Mouse (Mus musculus): ENCODE measurements around the gene Dnmbp. TPM values are rescaled to one million over a fixed set of nuclear protein-coding genes. Genes with fewer than 3 reads are reported as not detected.

Gene Dnmbp
- polyA plus RNA-seq, 1 experiment from 2014 or later: 14.2 TPM

DNA sequence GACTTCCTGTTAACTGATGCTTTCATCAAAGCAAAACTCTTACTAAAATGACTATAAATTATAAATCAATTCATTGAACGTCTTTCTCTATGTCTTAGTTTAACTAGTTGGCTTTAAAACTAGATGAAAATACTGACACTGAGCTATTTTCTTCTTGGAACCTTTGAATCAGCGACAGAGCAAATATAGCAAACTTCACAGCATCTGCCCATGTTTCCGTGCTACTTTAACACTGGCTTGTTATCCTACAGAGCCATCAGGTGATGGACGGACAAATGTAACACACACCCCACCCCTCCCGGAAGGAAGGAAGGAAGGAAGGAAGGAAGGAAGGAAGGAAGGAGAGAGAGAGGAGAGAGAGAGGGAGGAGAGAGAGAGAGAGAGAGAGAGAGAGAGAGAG is 12.0 kb downstream of the Dnmbp start:
- H3K9ac ChIP-seq (ENCODE audit: low read length): no peak overlapping the region
- no peaks in the 10 kb centered on the region for H3K9me3 ChIP-seq (ENCODE audit: control insufficient read depth, low read length)
- no peak overlapping the region for H3K27ac ChIP-seq (replicated peaks)
- TF ChIP-seq EP300 (optimal IDR thresholded peaks at IDR 0.05): no peak
- no peak for TF ChIP-seq CTCF (IDR thresholded peaks at IDR 0.05; ENCODE audit: low read depth)
- H3K4me1 ChIP-seq (replicated peaks; ENCODE audit: control insufficient read depth, insufficient read depth): no peaks in the 10 kb centered on the region
- no peak overlapping the region for H3K4me3 ChIP-seq (ENCODE audit: low read depth, low read length)
- WGBS: 64% methylated on average over 5 of the region's 5 CpGs
- ATAC-seq (ENCODE audit: low FRiP score, low TSS enrichment): no peak
- H3K36me3 ChIP-seq (ENCODE audit: control insufficient read depth, insufficient read depth, low read length): no peaks in the 10 kb centered on the region
- H3K27me3 ChIP-seq (ENCODE audit: control insufficient read depth, insufficient read depth, low read length): no peaks in the 10 kb centered on the region
- no peak overlapping the region for H3K4me2 ChIP-seq (replicated peaks; ENCODE audit: low read depth)
- DNase-seq (ENCODE audit: low spot score): no peak

DNA sequence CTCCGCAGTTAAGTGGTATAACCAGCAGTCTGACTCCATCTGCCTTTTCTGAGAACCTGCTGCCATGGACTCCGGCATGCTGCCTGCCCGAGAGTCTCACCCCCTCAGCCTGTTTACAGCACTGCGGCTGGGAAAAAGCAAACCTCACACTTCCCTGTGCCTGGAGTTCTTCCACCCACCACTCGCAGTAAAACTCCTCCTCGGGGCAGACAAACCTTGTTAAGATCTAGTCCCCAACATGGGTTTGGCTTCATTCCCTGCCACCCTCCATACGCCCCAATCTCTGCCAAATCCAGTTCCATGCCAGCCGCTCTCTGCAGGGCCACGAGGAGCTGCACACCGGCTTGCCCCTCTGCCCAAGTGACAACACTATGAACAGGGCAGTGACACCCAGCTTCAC is 12.9 kb downstream of the Dnmbp start:
- Histone ChIP-seq H3K4me3 (ENCODE audit: low read depth, low read length) (no peak overlapping the region), H3K4me1 (replicated peaks; ENCODE audit: control insufficient read depth, insufficient read depth) (no peaks in the 10 kb centered on the region), H3K9me3 (ENCODE audit: control insufficient read depth, low read length) (no peaks in the 10 kb centered on the region), H3K27ac (replicated peaks) (no peak overlapping the region), H3K36me3 (ENCODE audit: control insufficient read depth, insufficient read depth, low read length) (no peaks in the 10 kb centered on the region), H3K9ac (ENCODE audit: low read length) (no peak overlapping the region), H3K27me3 (ENCODE audit: control insufficient read depth, insufficient read depth, low read length) (no peaks in the 10 kb centered on the region), H3K4me2 (replicated peaks; ENCODE audit: low read depth) (no peak overlapping the region)
- ATAC-seq (ENCODE audit: low FRiP score, low TSS enrichment) (no peak), DNase-seq (ENCODE audit: low spot score) (no peak)
- WGBS: 61% methylated on average over 10 of the region's 10 CpGs
- no peak for TF ChIP-seq CTCF (IDR thresholded peaks at IDR 0.05; ENCODE audit: low read depth)
- no peak for TF ChIP-seq EP300 (optimal IDR thresholded peaks at IDR 0.05)

DNA sequence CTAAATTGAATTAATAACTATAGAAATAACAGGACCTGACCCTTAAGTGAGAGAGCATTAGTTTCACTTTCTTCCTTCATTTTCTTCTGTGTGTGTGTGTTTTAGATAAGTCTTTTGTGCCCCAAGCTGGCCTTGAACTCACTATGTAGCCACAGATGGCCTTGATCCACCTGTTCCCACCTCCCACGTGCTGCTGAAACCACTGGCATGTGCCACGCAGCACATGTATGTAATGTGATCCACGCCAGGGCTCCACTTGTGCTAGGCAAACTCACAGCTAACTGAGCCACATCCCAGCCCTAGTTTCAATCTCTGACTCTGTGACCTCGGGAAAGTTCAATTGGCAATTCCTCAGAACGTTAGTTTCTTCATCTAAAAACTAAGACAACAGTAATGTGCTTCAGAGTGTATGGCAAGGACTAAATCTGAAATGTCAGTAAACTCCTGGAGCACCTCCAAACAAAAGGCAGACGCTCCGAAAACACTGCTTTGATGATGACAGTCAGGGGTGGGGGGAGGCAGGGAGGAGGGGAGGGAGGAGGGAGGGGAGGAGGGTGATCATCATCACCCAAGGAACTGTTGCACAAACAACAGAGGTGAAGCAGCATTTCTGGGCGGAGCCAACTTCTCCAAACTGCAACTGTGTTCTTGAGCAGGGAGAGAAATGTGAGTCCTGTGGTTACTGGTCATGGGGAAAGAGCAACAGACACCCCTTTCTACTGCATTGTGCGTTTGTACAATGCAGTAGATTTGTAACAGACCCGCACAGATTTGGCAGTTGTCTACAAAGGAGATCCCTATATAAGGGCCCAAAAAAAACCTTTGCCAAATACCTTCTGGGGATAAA is 13.6 kb downstream of the Dnmbp start:
- Histone ChIP-seq H3K4me3 (ENCODE audit: low read depth, low read length) (no peak overlapping the region), H3K27ac (replicated peaks) (no peak overlapping the region), H3K36me3 (ENCODE audit: control insufficient read depth, insufficient read depth, low read length) (no peaks in the 10 kb centered on the region), H3K9me3 (ENCODE audit: control insufficient read depth, low read length) (no peaks in the 10 kb centered on the region), H3K4me1 (replicated peaks; ENCODE audit: control insufficient read depth, insufficient read depth) (no peaks in the 10 kb centered on the region), H3K4me2 (replicated peaks; ENCODE audit: low read depth) (no peak overlapping the region), H3K27me3 (ENCODE audit: control insufficient read depth, insufficient read depth, low read length) (no peaks in the 10 kb centered on the region), H3K9ac (ENCODE audit: low read length) (no peak overlapping the region)
- no peak for ATAC-seq (ENCODE audit: low FRiP score, low TSS enrichment)
- 60% methylated on average over 10 of the region's 10 CpGs for WGBS
- TF ChIP-seq CTCF (IDR thresholded peaks at IDR 0.05; ENCODE audit: low read depth) (no peak), EP300 (optimal IDR thresholded peaks at IDR 0.05) (no peak)
- no peak for DNase-seq (ENCODE audit: low spot score)

DNA sequence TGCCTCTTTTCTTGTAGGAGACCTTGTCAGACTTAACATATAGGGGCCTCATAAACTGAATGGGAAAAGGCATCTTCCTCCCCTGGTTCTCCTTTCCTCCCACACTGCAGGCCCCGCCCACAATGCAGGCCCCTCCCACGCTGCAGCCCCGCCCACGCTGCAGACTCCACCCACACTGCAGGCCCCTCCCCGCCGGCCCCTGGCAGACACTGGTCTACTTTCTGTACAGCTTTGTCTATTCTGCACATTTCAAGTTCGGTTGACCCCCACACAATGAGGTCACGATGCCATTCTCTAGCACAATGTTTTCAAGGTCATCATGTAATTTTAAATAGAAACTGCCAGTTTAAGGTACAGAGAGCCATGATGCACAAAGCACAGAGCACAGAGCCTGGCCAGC is 15.6 kb downstream of the Dnmbp start:
- Histone ChIP-seq H3K4me2 (replicated peaks; ENCODE audit: low read depth) (no peak overlapping the region), H3K4me1 (replicated peaks; ENCODE audit: control insufficient read depth, insufficient read depth) (no peaks in the 10 kb centered on the region), H3K9me3 (ENCODE audit: control insufficient read depth, low read length) (no peaks in the 10 kb centered on the region), H3K4me3 (ENCODE audit: low read depth, low read length) (no peak overlapping the region), H3K9ac (ENCODE audit: low read length) (no peak overlapping the region), H3K36me3 (ENCODE audit: control insufficient read depth, insufficient read depth, low read length) (no peaks in the 10 kb centered on the region), H3K27me3 (ENCODE audit: control insufficient read depth, insufficient read depth, low read length) (no peaks in the 10 kb centered on the region), H3K27ac (replicated peaks) (no peak overlapping the region)
- DNase-seq (ENCODE audit: low spot score): no peak
- 63% methylated on average over 8 of the region's 8 CpGs for WGBS
- no peak for ATAC-seq (ENCODE audit: low FRiP score, low TSS enrichment)
- TF ChIP-seq EP300 (optimal IDR thresholded peaks at IDR 0.05): no peak
- no peak for TF ChIP-seq CTCF (IDR thresholded peaks at IDR 0.05; ENCODE audit: low read depth)

DNA sequence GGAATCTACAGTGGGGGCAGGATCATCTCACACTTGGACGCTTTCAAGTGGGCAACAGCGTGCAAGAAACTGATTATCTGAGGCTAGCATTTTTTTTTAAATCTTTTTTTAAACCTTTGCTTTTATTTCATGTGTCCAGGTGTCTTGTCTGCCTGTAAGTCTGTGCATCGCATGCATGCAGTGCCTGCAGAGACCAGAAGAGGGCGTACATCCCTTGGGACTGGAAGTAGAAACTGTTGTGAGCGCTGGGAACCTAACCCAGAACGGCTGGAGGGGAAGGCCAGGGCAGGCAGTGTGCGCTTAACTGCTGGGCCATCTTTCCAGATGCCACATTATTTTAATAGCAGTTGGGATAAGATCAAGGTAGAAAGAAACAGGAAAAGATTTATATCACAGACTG is 17.0 kb downstream of the Dnmbp start:
- TF ChIP-seq EP300 (optimal IDR thresholded peaks at IDR 0.05): no peak
- TF ChIP-seq CTCF (IDR thresholded peaks at IDR 0.05; ENCODE audit: low read depth): peak; percentile 45
- Histone ChIP-seq H3K9ac (ENCODE audit: low read length) (no peak overlapping the region), H3K36me3 (ENCODE audit: control insufficient read depth, insufficient read depth, low read length) (no peaks in the 10 kb centered on the region), H3K4me3 (ENCODE audit: low read depth, low read length) (no peak overlapping the region), H3K27me3 (ENCODE audit: control insufficient read depth, insufficient read depth, low read length) (no peaks in the 10 kb centered on the region), H3K4me1 (replicated peaks; ENCODE audit: control insufficient read depth, insufficient read depth) (no peaks in the 10 kb centered on the region), H3K9me3 (ENCODE audit: control insufficient read depth, low read length) (no peaks in the 10 kb centered on the region), H3K4me2 (replicated peaks; ENCODE audit: low read depth) (no peak overlapping the region), H3K27ac (replicated peaks) (no peak overlapping the region)
- ATAC-seq (ENCODE audit: low FRiP score, low TSS enrichment) (no peak), DNase-seq (ENCODE audit: low spot score) (no peak)
- WGBS: 91% methylated on average over 7 of the region's 7 CpGs

DNA sequence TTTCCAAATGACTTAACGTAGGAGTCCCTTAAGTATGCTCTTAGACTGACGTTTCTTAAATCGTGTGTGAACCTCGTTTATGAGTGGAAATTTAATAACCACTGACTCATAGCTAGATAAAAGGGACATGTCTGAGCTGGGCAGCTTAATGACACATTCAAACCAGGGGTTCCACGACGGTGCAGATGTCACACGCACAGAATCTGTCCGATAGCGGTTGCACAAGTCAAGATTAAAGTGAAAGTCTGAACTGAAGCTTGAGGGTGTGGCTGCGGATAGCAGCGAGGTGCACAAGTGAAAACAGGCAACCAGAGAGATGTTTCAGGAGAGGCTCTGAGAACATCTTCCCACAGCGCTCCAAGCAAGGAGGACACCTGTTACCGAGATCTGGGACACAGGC is 18.6 kb downstream of the Dnmbp start:
- H3K27ac ChIP-seq (replicated peaks): no peak overlapping the region
- H3K4me2 ChIP-seq (replicated peaks; ENCODE audit: low read depth): no peak overlapping the region
- TF ChIP-seq CTCF (IDR thresholded peaks at IDR 0.05; ENCODE audit: low read depth) (no peak), EP300 (optimal IDR thresholded peaks at IDR 0.05) (no peak)
- ATAC-seq (ENCODE audit: low FRiP score, low TSS enrichment) (no peak), DNase-seq (ENCODE audit: low spot score) (no peak)
- H3K9me3 ChIP-seq (ENCODE audit: control insufficient read depth, low read length): no peaks in the 10 kb centered on the region
- WGBS: 41% methylated on average over 13 of the region's 13 CpGs
- no peaks in the 10 kb centered on the region for H3K36me3 ChIP-seq (ENCODE audit: control insufficient read depth, insufficient read depth, low read length)
- no peaks in the 10 kb centered on the region for H3K27me3 ChIP-seq (ENCODE audit: control insufficient read depth, insufficient read depth, low read length)
- H3K4me3 ChIP-seq (ENCODE audit: low read depth, low read length): no peak overlapping the region
- H3K4me1 ChIP-seq (replicated peaks; ENCODE audit: control insufficient read depth, insufficient read depth): peaks cover 6% of the 10 kb centered on the region; the same call in 1 of the 2 replicates
- no peak overlapping the region for H3K9ac ChIP-seq (ENCODE audit: low read length)
